Mouse (Mus musculus) layer of hippocampus, adult 11-12 months (tissue): ENCODE measurements around the gene 9230102O04Rik.

ENCODE experiments used
- DNase-seq: peaks from one replicate; pipeline ENCODE4 v3.0.0; 2022; ENCODE audit warnings: low spot score

9230102O04Rik gene

DNA sequence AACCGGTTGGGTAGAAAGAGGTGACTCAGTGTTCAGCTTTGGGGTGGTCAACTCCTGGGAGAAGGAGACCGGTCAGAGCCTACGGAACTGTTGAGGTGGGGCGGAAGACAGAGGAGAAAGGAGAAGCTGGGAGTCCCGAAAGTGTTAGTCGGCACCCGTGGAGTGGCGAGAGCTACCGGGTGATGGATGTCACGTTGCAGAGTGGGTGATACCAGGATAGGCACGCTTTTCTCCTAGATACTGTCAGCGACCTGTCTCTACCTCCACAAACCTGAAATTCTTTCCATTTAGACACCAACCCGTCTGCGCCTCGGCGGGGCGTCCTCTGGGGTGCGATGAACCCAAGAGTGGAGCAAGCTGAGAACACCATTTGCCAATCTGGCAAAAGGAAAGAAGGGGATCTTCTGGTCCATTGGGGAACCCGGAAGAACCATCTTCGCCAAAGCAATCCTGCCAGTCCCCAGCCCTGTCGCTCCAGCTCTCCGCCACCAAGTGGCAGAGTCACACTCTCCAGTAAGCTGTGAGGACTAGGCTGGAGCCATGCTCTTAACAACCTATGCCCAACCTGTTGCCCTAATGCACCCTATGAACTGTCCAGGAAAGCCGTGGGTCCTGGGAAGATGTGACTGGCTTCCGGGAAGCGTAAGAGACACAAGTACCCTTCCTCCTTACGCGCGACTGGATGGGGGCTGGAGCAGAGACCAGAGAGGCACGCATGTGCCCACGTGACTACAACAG, at the start of gene 9230102O04Rik:
Gene 9230102O04Rik, minus strand, starts transcription at position 628 of the 738 bp plus-strand sequence.
- no peak for DNase-seq

DNA sequence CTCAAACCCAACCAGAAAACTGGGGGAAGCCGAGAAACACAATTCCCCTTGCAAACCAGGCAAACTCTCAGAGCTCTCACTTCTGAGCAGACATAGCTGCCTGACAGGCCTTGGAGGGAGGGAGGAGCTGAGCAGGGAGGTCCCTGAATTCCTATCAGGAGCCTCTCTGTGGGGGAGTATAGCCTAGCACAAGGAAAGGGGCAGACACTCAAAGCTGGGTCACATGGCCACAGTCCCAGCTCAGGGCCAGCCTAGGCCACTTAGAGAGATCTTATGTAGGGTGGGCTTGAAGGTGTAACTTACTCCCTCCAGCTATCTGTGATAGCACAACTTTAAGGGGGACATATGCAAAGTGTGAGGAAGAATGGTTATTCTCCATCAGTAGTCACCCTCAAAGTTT, 46.6 kb upstream of the 9230102O04Rik start:
- no peak for DNase-seq

DNA sequence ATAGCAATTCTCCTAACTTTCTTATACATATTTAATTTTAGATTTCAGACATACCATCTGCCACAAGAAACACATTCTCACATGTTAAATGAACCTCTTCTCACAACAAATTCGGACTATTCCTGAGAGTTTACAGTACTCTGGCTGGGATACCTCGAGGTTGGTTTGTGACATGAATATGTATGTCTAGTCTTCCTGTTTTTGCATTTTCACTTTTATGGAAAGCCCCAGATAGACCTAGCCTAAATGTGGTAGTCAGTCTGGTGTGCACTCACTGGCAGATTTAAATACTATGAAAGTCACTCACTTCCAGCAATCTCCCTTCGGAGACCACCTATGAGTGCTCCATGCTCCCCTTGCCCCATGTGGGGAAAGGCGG, 37.6 kb upstream of the 9230102O04Rik start:
- no peak for DNase-seq

DNA sequence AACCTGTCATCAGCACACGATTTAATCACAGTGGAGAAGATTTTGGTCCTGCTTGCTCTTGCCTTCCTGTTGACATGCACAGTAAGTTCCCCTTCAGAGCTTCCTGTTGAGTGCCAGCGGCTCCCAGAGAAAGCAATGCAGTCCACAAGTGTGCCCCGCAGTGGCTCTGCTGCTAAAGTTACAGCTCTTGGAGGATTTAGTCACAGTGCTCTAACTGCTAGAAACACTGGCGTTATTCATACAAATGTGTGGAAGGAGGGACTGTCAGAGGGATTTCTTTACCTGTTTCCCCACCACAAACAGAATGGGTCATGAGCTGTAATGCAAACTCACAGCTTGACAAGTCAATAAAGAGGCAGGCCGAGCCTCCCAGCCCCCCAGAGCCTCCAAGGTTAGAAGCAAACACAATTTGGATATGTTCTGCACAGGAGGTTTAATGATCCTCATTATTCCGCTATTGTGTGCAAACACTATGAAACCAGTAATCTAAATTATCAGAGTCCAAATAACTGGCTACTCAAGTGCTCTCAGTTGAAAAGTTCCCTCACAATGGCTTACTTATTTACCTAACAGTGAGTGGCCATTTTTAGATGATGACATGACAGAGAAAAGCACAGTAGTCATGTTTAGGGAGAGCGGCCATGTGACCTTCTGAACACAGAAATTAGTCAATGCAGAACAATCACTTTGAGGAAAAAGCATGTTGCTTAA, 37.0 kb upstream of the 9230102O04Rik start:
- no peak for DNase-seq

DNA sequence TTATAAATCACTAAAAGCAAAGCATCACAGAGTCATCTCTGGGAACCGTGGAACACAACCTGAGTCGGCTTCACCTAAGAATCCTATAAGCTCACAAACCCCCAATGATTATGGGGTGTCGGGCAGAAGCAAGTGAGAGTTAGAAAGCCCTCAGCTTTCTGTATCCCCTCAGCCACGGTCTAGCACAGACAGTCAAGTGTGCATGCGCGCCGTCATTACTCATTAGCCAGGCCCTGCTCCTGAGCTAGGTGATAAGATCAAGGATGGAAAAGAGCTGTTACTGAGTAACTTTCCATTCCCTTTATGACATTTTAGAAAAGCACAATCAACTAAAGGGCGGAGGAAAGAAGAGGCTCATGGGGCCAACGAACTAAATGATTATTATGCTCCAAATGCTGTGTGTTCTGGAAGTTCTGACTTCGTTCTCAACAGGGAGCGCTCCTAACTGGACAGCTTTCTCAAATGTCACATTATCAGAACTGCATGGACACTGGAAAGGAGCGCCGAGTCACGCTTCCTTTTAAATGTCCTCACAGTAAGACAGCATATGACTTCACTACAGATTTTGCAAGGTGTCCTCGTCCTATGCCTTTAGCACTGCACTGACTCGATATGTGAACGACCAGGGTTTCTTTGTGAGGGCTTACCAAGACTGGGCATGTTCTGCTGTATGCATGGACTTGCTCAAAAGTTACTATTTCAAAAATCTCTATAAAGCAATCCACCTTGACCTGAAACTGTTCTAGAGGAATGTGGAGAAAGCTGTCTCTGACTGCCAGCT, 29.5 kb upstream of the 9230102O04Rik start:
- no peak for DNase-seq

DNA sequence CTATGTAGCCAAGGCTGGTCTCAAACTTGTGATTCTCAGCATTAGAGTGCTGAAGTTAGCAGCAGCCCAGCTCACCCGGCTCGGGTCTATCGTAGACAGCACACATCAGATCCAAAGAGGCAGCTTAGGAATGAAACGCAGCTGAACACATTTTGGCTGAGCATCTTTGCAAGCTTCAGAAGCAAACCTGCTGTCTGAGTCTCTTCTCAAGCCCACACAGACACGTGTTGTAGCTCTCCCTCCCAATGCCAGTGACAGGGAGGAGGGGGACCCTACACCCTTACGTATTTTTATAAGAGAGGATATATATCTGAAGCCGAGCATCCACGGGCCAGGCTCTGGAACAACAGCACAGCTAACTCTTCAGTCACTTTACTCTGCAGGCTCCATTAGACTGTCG, 28.3 kb upstream of the 9230102O04Rik start:
- DNase-seq = peak; percentile 7

DNA sequence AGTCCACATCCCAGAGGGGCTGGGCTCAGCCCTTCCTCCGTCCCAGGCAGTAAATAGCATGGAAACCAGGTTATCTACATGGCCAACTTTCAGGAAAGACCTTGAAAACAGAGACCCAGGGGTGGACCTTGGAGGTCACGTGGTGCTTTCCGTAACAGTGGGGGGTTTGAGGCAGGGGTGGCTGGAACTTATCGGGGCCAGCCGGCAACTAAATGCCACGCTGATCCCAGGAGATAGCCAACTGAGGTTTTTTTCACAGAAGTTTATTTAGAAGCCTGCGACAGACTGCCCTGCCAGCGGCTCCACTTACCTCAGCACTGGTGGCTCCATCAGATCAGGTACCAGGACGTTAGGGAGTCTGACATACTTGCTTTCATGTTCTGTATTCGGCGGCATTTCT, 16.7 kb upstream of the 9230102O04Rik start:
- no peak for DNase-seq

DNA sequence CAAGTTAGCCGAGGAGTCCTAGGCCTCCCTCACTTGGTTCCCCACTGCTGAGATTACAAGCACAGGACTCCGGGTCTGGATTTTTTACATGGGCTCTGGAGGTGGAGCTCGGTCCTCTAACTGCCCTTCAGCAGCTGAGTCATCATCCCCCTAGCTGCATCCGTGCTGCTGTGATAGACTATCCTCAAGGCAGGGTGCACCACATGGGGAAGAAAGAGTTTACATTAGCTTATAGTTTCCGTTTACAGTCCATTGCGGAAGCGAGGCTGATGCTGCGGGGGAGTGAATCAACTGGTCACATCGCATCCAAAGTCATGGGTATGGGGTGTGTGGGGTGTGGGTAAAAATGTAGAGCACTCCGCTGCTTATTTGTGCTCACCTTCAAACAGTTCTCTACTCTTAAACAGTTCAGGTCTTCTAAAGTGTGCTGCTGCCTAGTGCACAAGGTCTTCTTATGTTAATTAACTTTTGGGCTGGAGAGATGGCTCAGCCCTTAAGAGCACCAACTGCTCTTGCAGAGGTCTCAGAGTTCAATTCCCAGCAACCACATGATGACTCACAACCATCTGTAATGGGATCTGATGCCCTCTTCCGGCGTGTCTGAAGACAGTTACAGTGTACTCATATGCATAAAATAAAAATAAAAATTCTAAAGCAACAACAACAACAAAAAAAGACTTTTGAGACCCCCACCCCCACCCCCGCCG, 14.7 kb upstream of the 9230102O04Rik start:
- no peak for DNase-seq

DNA sequence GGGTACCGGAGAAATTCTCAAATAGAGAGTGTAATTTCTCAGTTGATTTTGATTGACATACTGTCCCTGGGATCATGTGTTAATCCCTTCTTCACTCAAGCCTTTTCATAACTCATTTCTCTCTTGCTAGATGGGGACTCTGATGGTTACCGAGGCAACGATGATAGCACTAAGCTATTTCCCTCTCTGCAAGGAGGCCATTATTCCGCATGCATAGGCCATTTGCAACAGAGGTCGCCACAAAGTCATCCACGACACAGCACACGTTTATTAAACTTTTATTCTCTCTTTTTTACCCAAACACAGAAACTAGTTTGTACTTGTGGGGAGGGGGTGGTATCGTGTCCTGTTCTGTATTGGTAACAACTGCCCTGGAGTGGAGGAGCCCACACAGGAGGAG, 8.5 kb upstream of the 9230102O04Rik start:
- no peak for DNase-seq

DNA sequence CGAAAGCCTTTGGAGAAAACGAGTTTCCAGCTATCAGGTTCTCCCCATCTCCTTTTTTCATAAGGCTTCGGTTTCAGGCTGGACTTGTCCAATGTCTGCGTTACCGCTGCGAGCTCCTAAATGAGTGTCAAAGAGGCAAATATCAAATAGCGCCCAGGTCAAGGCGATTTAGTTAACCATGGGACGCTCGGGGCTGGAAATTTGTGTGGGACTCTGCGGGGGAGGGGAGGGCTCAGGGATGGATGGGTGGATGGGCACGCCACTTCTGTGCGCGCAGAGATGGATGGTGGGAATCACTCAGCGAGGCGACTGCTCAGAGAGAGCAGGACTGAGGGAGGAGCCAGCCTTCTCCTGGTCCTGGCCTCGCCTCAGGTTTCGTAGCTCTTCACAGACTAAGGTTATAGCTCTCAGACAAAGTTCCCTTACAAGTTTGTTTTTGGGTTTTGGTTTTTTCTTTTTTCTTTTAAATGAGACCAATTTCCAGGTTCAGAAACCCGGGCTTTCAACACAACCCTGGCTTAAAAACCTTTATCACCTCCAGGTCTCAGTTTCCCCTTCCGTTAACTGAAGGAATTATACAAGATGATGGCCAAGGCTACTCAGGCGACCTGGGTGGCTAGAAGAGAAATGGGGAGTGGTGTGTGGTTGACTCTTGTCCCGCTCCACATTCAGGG, 6.9 kb upstream of the 9230102O04Rik start:
- no peak for DNase-seq

DNA sequence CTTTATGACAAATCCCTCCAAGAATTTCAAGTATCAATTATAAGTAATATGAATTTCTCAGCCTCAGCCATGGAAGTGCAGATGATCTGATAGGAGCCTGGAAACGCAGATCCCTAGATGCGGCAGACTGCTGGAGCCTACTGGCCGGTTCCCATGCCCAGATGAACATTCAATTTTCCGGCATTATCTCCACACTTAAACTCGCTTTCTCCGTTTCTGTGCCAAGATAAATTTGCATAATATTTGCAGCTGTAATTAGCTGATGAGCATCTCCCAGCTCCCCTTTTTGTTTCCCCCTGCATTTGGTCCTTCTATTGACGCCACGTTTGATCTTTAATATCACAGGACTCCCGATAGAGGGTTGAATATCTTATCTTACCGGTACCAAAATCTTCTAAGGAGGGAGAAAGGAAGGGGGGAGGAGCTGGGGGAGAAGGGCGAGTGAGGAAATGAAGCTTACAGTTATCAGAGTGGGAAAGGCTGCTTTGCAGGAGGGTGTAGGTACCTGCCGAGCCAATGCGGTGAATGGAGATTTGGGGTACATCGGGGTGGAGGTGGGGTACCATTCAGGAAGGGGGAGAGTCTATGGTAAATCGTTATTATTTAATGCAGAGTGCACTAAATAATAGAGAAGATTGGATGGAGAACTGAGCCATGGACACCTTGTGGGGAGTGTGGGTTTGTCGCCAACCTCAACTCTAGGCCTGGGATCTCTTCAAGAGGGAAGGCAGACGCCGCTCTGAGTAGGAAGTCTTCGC, 5.7 kb upstream of the 9230102O04Rik start:
- DNase-seq = no peak

DNA sequence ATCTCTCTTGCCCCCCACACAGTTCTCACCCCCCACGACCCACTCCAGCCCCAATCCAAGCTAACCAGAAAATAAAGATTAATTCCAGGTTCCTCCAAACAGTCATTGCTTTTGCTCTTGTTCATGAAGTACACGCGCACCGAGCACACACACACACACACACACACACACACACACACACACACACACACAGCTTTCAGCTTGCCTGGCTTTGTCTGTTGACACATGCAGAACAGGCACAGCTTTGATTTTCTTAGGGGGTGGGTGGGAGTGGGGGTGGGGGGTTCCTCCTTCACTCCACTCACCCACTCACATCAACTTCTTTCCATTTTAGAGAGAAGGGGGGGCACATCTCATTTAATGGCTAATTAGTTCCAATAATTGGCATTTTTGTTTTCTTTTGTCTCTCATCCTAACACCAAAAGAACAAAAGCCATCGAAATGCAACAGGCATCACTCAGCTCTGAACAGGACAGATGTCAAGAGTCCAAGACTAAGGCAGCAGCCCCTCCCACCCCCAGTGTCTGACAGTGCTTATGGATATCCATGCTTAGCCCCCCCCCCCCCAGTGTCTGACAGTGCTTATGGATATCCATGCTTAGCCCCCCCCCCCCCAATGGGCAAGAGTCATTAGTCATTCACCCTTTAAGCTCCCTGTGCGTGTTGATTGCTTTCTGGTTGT, 4.1 kb upstream of the 9230102O04Rik start:
- no peak for DNase-seq

DNA sequence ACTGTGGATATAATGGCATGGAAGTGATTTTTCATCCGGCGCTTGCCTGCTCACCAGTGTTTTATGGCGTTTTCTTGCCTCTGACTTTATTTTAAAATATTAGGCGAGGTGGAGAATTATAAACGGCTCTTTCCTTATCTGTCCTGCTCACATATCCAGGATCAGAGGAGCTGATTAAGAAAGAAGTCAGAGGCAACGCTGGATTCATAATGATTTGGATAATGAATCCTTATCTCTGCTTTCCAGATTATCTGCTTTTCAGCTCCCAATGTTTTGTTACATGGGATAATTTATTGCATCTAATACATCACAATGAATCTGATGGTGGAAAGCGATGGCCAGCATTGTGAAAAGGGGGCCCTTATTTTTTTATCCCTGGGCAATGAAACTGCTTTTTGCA, 3.2 kb upstream of the 9230102O04Rik start:
- no peak for DNase-seq

DNA sequence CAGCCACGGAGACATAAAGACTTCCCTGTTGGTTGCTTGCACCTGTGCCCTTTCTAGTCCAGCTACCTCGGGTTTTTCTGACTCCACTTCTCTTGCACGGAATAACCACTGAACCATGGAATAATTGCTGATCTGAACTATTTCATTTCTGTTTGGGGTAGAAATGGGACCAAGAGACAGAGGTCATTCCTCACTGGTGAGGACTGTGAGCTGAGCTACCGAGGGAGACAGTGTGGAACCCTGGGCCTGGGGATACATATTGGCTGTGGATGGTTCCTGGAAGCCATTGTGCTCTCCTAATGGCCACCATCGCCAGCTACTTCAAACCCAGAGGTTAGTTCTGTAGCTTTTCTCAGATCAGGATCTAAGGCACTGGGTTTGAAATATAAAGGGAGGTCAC, 1.6 kb upstream of the 9230102O04Rik start:
- DNase-seq = no peak

DNA sequence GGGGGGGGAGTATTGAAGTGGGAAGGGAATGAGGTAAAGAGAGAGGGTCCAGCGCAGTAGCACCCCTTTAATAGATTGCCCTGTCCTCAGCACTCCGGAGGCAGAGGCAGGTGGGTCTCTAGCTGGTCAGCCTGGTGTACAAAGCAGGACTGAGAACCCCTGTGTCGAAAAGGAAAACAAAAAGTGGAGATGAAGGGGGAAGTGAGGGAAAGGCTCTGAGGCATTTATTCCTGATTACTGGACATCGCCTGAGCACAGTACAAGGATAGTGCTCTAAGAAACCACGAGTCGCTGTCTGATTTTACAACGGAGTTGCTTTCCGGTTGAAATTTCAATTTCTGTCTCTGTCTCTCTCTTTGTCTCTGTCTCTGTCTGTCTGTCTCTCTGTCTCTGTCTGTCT, 911 bp upstream of the 9230102O04Rik start:
- DNase-seq = no peak

DNA sequence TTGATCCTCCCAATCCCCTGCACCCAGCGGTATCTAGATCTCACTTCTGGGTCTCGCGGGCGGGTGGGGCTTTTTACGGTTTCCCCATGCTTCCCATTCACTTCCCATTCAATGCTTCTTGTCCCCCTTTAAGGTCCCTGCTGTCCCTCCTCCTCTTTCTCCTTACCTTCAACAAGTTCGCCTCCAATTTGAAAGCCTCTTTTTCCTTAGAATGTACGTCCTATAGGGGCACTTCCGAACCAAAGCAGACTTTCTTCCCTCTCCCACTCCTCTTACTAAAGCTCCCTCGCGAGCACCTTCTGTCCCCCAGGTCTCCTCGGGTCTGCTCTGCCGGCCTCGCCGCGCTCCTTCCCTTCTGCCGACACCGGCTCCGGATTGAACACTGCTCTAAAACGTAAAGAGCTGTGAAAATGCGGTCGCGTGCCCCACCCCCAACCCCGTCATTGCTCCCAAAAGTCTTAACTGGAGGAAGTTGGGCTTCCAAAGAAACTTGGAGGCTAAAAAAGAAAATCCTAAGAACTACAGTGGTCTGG, 377 bp upstream of the 9230102O04Rik start, which contains the start of gene Gata3:
Gene Gata3, minus strand, starts transcription at position 384 of the 533 bp plus-strand sequence.
- no peak for DNase-seq

DNA sequence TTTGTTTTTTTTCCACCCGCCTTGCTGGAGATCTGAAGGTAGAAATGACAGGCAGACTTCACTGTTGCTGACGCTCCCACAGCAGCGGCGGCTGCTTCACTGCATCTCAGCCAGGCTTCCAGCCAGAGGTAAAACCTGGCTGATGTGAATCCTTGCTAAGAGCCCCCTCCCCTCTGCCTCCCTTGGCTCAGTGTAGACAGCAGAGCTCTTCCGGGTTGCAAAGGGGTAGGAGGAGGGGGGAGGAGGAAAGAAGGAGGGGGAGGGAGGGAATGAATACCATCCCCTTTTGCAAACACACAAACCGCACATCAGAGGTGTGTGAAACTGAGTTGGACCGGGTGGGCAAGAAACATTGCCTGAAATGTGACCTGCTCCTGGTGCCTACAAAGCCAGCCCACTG, 1.7 kb downstream of the 9230102O04Rik start:
- DNase-seq = no peak

DNA sequence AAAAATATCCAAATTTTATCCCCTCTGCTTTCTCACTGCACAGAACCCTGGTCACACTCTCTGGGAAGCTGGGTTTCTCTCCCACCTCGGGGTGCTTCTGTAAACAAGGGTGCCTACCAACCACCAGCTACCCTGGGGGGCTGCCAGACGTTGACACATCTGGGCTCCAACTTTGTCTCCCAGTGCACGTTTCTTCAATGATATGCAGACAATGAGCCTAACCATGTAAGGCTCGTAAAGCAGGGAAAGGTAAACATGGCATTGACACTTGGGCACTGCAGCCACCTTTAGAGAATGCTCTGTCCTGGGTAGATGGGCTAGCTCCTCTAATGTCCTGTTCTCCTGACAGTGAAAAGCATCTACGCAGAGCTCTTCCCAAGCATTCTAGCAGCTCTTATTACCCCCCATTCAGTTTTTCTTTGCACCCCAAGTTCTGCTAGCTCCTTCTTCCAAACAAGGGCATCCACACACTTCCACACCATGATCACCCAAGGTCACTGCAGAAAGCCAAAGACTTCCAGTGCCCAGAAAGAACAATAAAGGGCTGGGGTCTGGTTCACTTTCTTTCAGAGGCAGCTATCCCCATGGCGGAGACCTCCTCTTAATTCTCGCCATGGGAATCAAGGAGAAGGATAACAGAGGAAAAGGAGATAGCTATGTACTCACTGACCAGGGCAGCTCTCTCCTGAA, 2.3 kb downstream of the 9230102O04Rik start:
- no peak for DNase-seq

DNA sequence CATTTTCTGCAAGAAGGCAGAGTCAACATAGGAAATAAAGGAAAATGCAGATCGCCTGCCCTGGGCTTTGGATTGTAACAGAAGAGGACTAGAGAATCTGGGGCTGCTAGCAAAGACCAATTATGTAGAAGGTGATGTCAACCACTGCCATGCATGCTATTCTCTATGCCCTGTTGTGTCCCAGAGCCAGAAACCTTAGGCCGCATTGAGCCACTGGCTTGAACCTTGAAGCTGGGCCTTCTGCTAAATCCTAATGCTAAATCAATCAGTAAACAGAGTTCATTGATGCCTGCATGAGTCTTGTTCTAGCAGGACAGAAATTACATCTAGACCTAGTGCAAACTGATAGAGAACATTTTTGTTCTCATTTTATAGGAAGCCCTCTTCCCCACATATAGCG, 3.3 kb downstream of the 9230102O04Rik start:
- no peak for DNase-seq
